Mouse (Mus musculus): ENCODE measurements at regions not wholly inside any gene's neighbourhood (a gene's known extent, or its start where the extent isn't known, plus 50 kb on each side); places are given as distances from the start of the nearest gene placed in this dataset.

- no peak for ATAC-seq (ENCODE audit: low FRiP score, low read depth)
- Histone ChIP-seq H3K4me2 (replicated peaks; ENCODE audit: low read depth, low read length, severe bottlenecking) (no peak overlapping the region), H3K9me3 (ENCODE audit: control insufficient read depth, low read length) (no peaks in the 10 kb centered on the region), H3K4me3 (replicated peaks; ENCODE audit: low read length) (no peak overlapping the region), H3K9ac (ENCODE audit: low read depth, low read length, severe bottlenecking) (no peak overlapping the region), H3K4me1 (ENCODE audit: control insufficient read depth, insufficient read depth, low read length) (no peaks in the 10 kb centered on the region), H3K27ac (replicated peaks; ENCODE audit: low read depth, low read length) (no peak overlapping the region), H3K36me3 (ENCODE audit: control insufficient read depth, insufficient read depth, low read length) (no peaks in the 10 kb centered on the region), H3K27me3 (ENCODE audit: control insufficient read depth, insufficient read depth, low read length) (no peaks in the 10 kb centered on the region)
- no peak for TF ChIP-seq POLR2A (IDR thresholded peaks at IDR 0.05; ENCODE audit: borderline replicate concordance, extremely low read depth, insufficient read depth, insufficient read length)
- DNase-seq (ENCODE audit: low spot score): no peak
Observed at GRCm38 (mm10) chr4:37338376-37338775, 386.8 kb upstream of the Lingo2 start.
